24 mouse cellular contexts compared by ENCODE assay signal in genomic region chr2:120284705-120285104, GRCm38 (mm10). TPM values are rescaled to one million over a fixed set of nuclear protein-coding genes. Genes with fewer than 3 reads are reported as not detected.
DNase-seq lines count a peak whose midpoint lies in the region; ATAC-seq lines count a peak whose summit lies in the region.
"Had no signal": no experiment of that assay in that cellular context is flagged by ENCODE, and none has a peak within 500 bp of the region (broad histone marks: within the 10 kb centered on the region; RNA-seq: fewer than 3 reads in every experiment).

No protein-coding gene starts in this region.

- no peak overlapping the region for H3K4me3 ChIP-seq in embryonic facial prominence, embryonic 14.5 days (ENCODE audit: low read depth, low read length)
- no peak overlapping the region for H3K4me3 ChIP-seq in embryonic facial prominence, embryonic 10.5 days
- no peak overlapping the region for H3K4me3 ChIP-seq in liver, embryonic 16.5 days (ENCODE audit: low read depth, low read length)
- H3K4me3 ChIP-seq: embryonic facial prominence, embryonic 12.5 days; erythroblast, embryonic 14.5 days; forebrain, embryonic 10.5 days; forebrain, embryonic 13.5 days; hindbrain, embryonic 12.5 days; hindbrain, embryonic 15.5 days had no signal

- no peaks in the 10 kb centered on the region for H3K27me3 ChIP-seq in embryonic facial prominence, embryonic 14.5 days (replicated peaks; ENCODE audit: control insufficient read depth, insufficient read depth, low read length)
- no peaks in the 10 kb centered on the region for H3K27me3 ChIP-seq in embryonic facial prominence, embryonic 10.5 days (replicated peaks; ENCODE audit: low read depth, poor library complexity, severe bottlenecking)
- H3K27me3 ChIP-seq in liver, embryonic 16.5 days (ENCODE audit: control insufficient read depth, insufficient read depth, low read depth, low read length): no peaks in the 10 kb centered on the region
- H3K27me3 ChIP-seq: embryonic facial prominence, embryonic 12.5 days; forebrain, embryonic 13.5 days; hindbrain, embryonic 12.5 days; hindbrain, embryonic 15.5 days had no signal

- H3K36me3 ChIP-seq in embryonic facial prominence, embryonic 14.5 days (ENCODE audit: control insufficient read depth, insufficient read depth, low read length): no peaks in the 10 kb centered on the region
- H3K36me3 ChIP-seq in embryonic facial prominence, embryonic 10.5 days (replicated peaks): no peaks in the 10 kb centered on the region
- H3K36me3 ChIP-seq in liver, embryonic 16.5 days (ENCODE audit: control insufficient read depth, insufficient read depth): no peaks in the 10 kb centered on the region
- H3K36me3 ChIP-seq: embryonic facial prominence, embryonic 12.5 days; forebrain, embryonic 10.5 days; hindbrain, embryonic 12.5 days; hindbrain, embryonic 15.5 days had no signal

- no peaks in the 10 kb centered on the region for H3K9me3 ChIP-seq in embryonic facial prominence, embryonic 14.5 days (ENCODE audit: control insufficient read depth, low read length)
- no peaks in the 10 kb centered on the region for H3K9me3 ChIP-seq in embryonic facial prominence, embryonic 10.5 days
- no peaks in the 10 kb centered on the region for H3K9me3 ChIP-seq in liver, embryonic 16.5 days (replicated peaks; ENCODE audit: control insufficient read depth, low read length)
- H3K9me3 ChIP-seq: embryonic facial prominence, embryonic 12.5 days; forebrain, embryonic 10.5 days; forebrain, embryonic 13.5 days; hindbrain, embryonic 12.5 days; hindbrain, embryonic 15.5 days had no signal

- no peak for DNase-seq in embryonic facial prominence, embryonic 14.5 days (ENCODE audit: low spot score)
- DNase-seq in embryonic facial prominence, embryonic 10.5 days (ENCODE audit: low spot score): no peak
- no peak for DNase-seq in liver
- peak; percentile 12 for DNase-seq in adipocyte (ENCODE audit: low spot score)
- DNase-seq in gonadal fat pad, adult 2 months (ENCODE audit: low read depth): peak; percentile 42
- DNase-seq in B cell, adult 2 months: no peak
- DNase-seq in cerebellum, adult 8-10 months: no peak
- DNase-seq: cerebellum, adult 11-12 months; cerebellum, adult 9-10 months; gastrocnemius, postnatal 10 days; gastrocnemius, postnatal 36 days; heart, adult 11 months had no signal

- H3K9ac ChIP-seq in embryonic facial prominence, embryonic 14.5 days (ENCODE audit: low read depth, low read length): no peak overlapping the region
- no peak overlapping the region for H3K9ac ChIP-seq in liver, embryonic 16.5 days (ENCODE audit: low read depth, low read length)
- H3K9ac ChIP-seq: embryonic facial prominence, embryonic 12.5 days; forebrain, embryonic 13.5 days; hindbrain, embryonic 12.5 days; hindbrain, embryonic 15.5 days had no signal

- no peaks in the 10 kb centered on the region for H3K4me1 ChIP-seq in embryonic facial prominence, embryonic 14.5 days (ENCODE audit: control insufficient read depth, insufficient read depth, low read length)
- peaks cover 3% of the 10 kb centered on the region; the same call in 1 of the 2 replicates for H3K4me1 ChIP-seq in embryonic facial prominence, embryonic 10.5 days
- no peaks in the 10 kb centered on the region; the same call in 1 of the 2 replicates for H3K4me1 ChIP-seq in liver, embryonic 16.5 days (ENCODE audit: control insufficient read depth, low read depth, low read length)
- H3K4me1 ChIP-seq: embryonic facial prominence, embryonic 12.5 days; forebrain, embryonic 10.5 days; forebrain, embryonic 13.5 days; hindbrain, embryonic 12.5 days; hindbrain, embryonic 15.5 days had no signal

- H3K27ac ChIP-seq in embryonic facial prominence, embryonic 14.5 days (replicated peaks; ENCODE audit: low read depth, low read length): no peak overlapping the region
- no peak overlapping the region for H3K27ac ChIP-seq in embryonic facial prominence, embryonic 10.5 days (replicated peaks)
- H3K27ac ChIP-seq in liver, embryonic 16.5 days (ENCODE audit: low read length): no peak overlapping the region
- H3K27ac ChIP-seq: embryonic facial prominence, embryonic 12.5 days; forebrain, embryonic 10.5 days; forebrain, embryonic 13.5 days; hindbrain, embryonic 12.5 days; hindbrain, embryonic 15.5 days had no signal

- no peak overlapping the region for H3K4me2 ChIP-seq in embryonic facial prominence, embryonic 14.5 days (ENCODE audit: low read depth, low read length)
- no peak overlapping the region for H3K4me2 ChIP-seq in liver, embryonic 16.5 days (ENCODE audit: low read depth, low read length)
- H3K4me2 ChIP-seq: embryonic facial prominence, embryonic 12.5 days; forebrain, embryonic 13.5 days; heart, embryonic 11.5 days; hindbrain, embryonic 12.5 days; hindbrain, embryonic 15.5 days had no signal

- peak; percentile 18; the same call in 1 of the 2 replicates for ATAC-seq in embryonic facial prominence, embryonic 14.5 days (ENCODE audit: low read depth)
- ATAC-seq in liver, embryonic 16.5 days (ENCODE audit: low read depth): peak; percentile 51; the same call in 1 of the 2 replicates
- ATAC-seq: CD4-positive, CD25-positive, alpha-beta regulatory T cell, adult 4 months; forebrain, embryonic 13.5 days; forebrain, embryonic 16.5 days had no signal

RNA-seq across cellular contexts. Expression of gene Pla2g4d, which starts 4.3 kb away (rescaled TPM):
- polyA plus RNA-seq in embryonic facial prominence, embryonic 14.5 days (2014; fragmentation: Nextera tagmentation; extraction: Ambion mirVana): 0.07 and 0.15 TPM in 2 replicates
- polyA plus RNA-seq in embryonic facial prominence, embryonic 10.5 days (2016; fragmentation: Nextera tagmentation; extraction: Ambion mirVana): 0.04 and 0.05 TPM in 2 replicates
- not detected in 2 replicates for polyA plus RNA-seq in liver, embryonic 16.5 days (2015; fragmentation: Nextera tagmentation; extraction: Ambion mirVana)
- polyA plus RNA-seq in gonadal fat pad, adult 2 months (2012; rRNA removed): 0.05 and 0.07 TPM in 2 replicates
- polyA plus RNA-seq: C2C12; CD4-positive, CD25-positive, alpha-beta regulatory T cell, adult 4 months; erythroblast, embryonic 14.5 days; forebrain, embryonic 13.5 days; forebrain, embryonic 16.5 days; heart, embryonic 11.5 days; heart, postnatal 0 days; hindbrain, embryonic 12.5 days; hindbrain, embryonic 15.5 days had no signal

RNA-seq across cellular contexts. Expression of gene Pla2g4f, which starts 29.3 kb away (rescaled TPM):
- polyA plus RNA-seq in embryonic facial prominence, embryonic 14.5 days (2014; fragmentation: Nextera tagmentation; extraction: Ambion mirVana): 1.7 and 2.5 TPM in 2 replicates
- polyA plus RNA-seq in embryonic facial prominence, embryonic 10.5 days (2016; fragmentation: Nextera tagmentation; extraction: Ambion mirVana): not detected in 2 replicates
- polyA plus RNA-seq in liver, embryonic 16.5 days (2015; fragmentation: Nextera tagmentation; extraction: Ambion mirVana): not detected in 2 replicates
- 6.8 and 9.4 TPM in 2 replicates for polyA plus RNA-seq in gonadal fat pad, adult 2 months (2012; rRNA removed)
- polyA plus RNA-seq: C2C12; erythroblast, embryonic 14.5 days; forebrain, embryonic 10.5 days; forebrain, embryonic 13.5 days; forebrain, embryonic 16.5 days; heart, embryonic 11.5 days had no signal

RNA-seq across cellular contexts. Expression of gene Pla2g4e, which starts 39.6 kb away (rescaled TPM):
- polyA plus RNA-seq in embryonic facial prominence, embryonic 14.5 days (2014; fragmentation: Nextera tagmentation; extraction: Ambion mirVana): 0.71 and 0.77 TPM in 2 replicates
- not detected in 2 replicates for polyA plus RNA-seq in embryonic facial prominence, embryonic 10.5 days (2016; fragmentation: Nextera tagmentation; extraction: Ambion mirVana)
- not detected in 2 replicates for polyA plus RNA-seq in liver, embryonic 16.5 days (2015; fragmentation: Nextera tagmentation; extraction: Ambion mirVana)
- polyA plus RNA-seq in gonadal fat pad, adult 2 months (2012; rRNA removed): 0.22 and 1.5 TPM in 2 replicates
- polyA plus RNA-seq: C2C12; CD4-positive, CD25-positive, alpha-beta regulatory T cell, adult 4 months; erythroblast, embryonic 14.5 days had no signal

Comparison
In these comparisons a context has a peak if more than half of its experiments do, and no peak if none do; other contexts are left out.
1. DNase-seq: peak in adipocyte (single experiment) and gonadal fat pad, adult 2 months (single experiment); none in embryonic facial prominence, embryonic 14.5 days (single experiment), embryonic facial prominence, embryonic 10.5 days (single experiment), liver (single experiment), B cell, adult 2 months (0 of 2) and cerebellum, adult 8-10 months (single experiment).